Mouse (Mus musculus) CH12.LX (cell line): ENCODE measurements around the gene Ryr1. TPM values are rescaled to one million over a fixed set of nuclear protein-coding genes. Genes with fewer than 3 reads are reported as not detected.

Experiments
- DNase-seq: peaks from one replicate; pipeline ENCODE4 v3.0.0-alpha.2; 2013; ENCODE audit errors: extremely low read depth
- H3K27ac ChIP-seq: 2 replicates; pipeline ENCODE4 v1.5.1; 2012; ENCODE audit warnings: low read depth, mild to moderate bottlenecking, control low read depth, moderate library complexity; ENCODE audit not compliant: insufficient read depth
- H3K27me3 ChIP-seq: replicated peaks from 2 replicates; pipeline ENCODE3; 2012; ENCODE audit warnings: inconsistent platforms
- H3K36me3 ChIP-seq, 2 experiments: replicated peaks in 1 of 2; 2 replicates each; pipeline versions ENCODE3 to v1.6.1; 2012; ENCODE audit warnings: inconsistent platforms in 1 of 2, low read length in 1 of 2, mild to moderate bottlenecking in 1 of 2, mixed read lengths in 1 of 2, moderate library complexity in 1 of 2; ENCODE audit not compliant: control insufficient read depth in 1 of 2, insufficient read depth in 1 of 2
- H3K4me1 ChIP-seq, 2 experiments: 2 replicates each; pipeline ENCODE4 v1.6.1; 2012; ENCODE audit warnings: inconsistent platforms in 1 of 2, moderate library complexity in 1 of 2; ENCODE audit not compliant: insufficient read depth in 2 of 2, control insufficient read depth in 1 of 2
- H3K4me2 ChIP-seq: 2 replicates; pipeline ENCODE4 v1.6.1; 2012; ENCODE audit warnings: low read depth, mild to moderate bottlenecking, control low read depth; ENCODE audit not compliant: poor library complexity, insufficient read depth, severe bottlenecking
- H3K4me3 ChIP-seq, 3 experiments: fragments of 150-350 bp in 1 of 3; sonication (generic) in 1 of 3; replicated peaks in 1 of 3; 2 replicates each; pipeline versions ENCODE3 to v1.5.1; 2011 to 2012; ENCODE audit warnings: low read depth in 2 of 3, low read length in 2 of 3, mild to moderate bottlenecking in 2 of 3, moderate library complexity in 2 of 3, control low read depth in 1 of 3, improper control_type of control experiment in 1 of 3, inconsistent platforms in 1 of 3, mixed read lengths in 1 of 3; ENCODE audit not compliant: poor library complexity in 1 of 3
- H3K79me2 ChIP-seq: replicated peaks from 2 replicates; pipeline ENCODE4 v1.6.1; 2012; ENCODE audit warnings: mild to moderate bottlenecking, moderate library complexity; ENCODE audit not compliant: control insufficient read depth, poor library complexity, insufficient read depth, severe bottlenecking; ENCODE audit errors: extremely low read depth
- H3K9ac ChIP-seq: 2 replicates; pipeline ENCODE4 v1.6.1; 2012; ENCODE audit warnings: low read depth, mild to moderate bottlenecking, control low read depth, moderate library complexity; ENCODE audit not compliant: insufficient read depth
- H3K9me3 ChIP-seq: replicated peaks from 2 replicates; pipeline ENCODE3; 2012; ENCODE audit warnings: low read length, inconsistent platforms, mixed read lengths
- BHLHE40 ChIP-seq: IDR thresholded peaks from 2 replicates; pipeline ENCODE4 v1.6.1; 2011; ENCODE audit warnings: mild to moderate bottlenecking, low read depth, low read length, improper control_type of control experiment
- CHD2 ChIP-seq: IDR thresholded peaks from 2 replicates; pipeline ENCODE4 v1.6.1; 2011; ENCODE audit warnings: low read length, improper control_type of control experiment
- CTCF ChIP-seq, 2 experiments: IDR thresholded peaks in 1 of 2; conservative IDR thresholded peaks in 1 of 2; 2 replicates each; pipeline ENCODE4 v1.5.1; 2011 to 2012; ENCODE audit warnings: low read depth in 2 of 2, low read length in 2 of 2, improper control_type of control experiment in 1 of 2, inconsistent platforms in 1 of 2, mild to moderate bottlenecking in 1 of 2, moderate library complexity in 1 of 2
- E2F4 ChIP-seq: IDR thresholded peaks from 2 replicates; pipeline ENCODE4 v1.6.1; 2011; ENCODE audit warnings: low read depth, low read length, improper control_type of control experiment; ENCODE audit not compliant: insufficient replicate concordance
- EP300 ChIP-seq: IDR thresholded peaks from 2 replicates; pipeline ENCODE4 v1.6.1; 2011; ENCODE audit warnings: low read length, improper control_type of control experiment
- ETS1 ChIP-seq: conservative IDR thresholded peaks from 2 replicates; pipeline ENCODE4 v1.6.1; 2012; ENCODE audit warnings: low read depth, mild to moderate bottlenecking, inconsistent platforms, low read length, improper control_type of control experiment, moderate library complexity
- IRF4 ChIP-seq: IDR thresholded peaks from 2 replicates; pipeline ENCODE4 v1.6.1; 2014; ENCODE audit warnings: low read depth, mild to moderate bottlenecking, inconsistent platforms, low read length, improper control_type of control experiment
- JUN ChIP-seq: IDR thresholded peaks from 2 replicates; pipeline ENCODE4 v1.6.1; 2011; ENCODE audit warnings: low read depth, mild to moderate bottlenecking, low read length, improper control_type of control experiment, moderate library complexity; ENCODE audit not compliant: insufficient read depth
- JUND ChIP-seq: conservative IDR thresholded peaks from 2 replicates; pipeline ENCODE4 v1.6.1; 2011; ENCODE audit warnings: low read depth, low read length, improper control_type of control experiment
- KAT2A ChIP-seq: IDR thresholded peaks from 2 replicates; pipeline ENCODE4 v1.6.1; 2012; ENCODE audit warnings: low read length, improper control_type of control experiment, inconsistent platforms; ENCODE audit not compliant: insufficient replicate concordance
- MAFK ChIP-seq: IDR thresholded peaks from 2 replicates; pipeline ENCODE4 v1.6.1; 2011; ENCODE audit warnings: low read length, improper control_type of control experiment; ENCODE audit not compliant: insufficient replicate concordance
- MAX ChIP-seq: IDR thresholded peaks from 2 replicates; pipeline ENCODE4 v1.6.1; 2011; ENCODE audit warnings: low read length, improper control_type of control experiment
- MXI1 ChIP-seq: IDR thresholded peaks from 2 replicates; pipeline ENCODE4 v1.6.1; 2011; ENCODE audit warnings: mild to moderate bottlenecking, low read depth, low read length, improper control_type of control experiment
- MYC ChIP-seq: IDR thresholded peaks from 2 replicates; pipeline ENCODE4 v1.6.1; 2011; ENCODE audit warnings: low read depth, mild to moderate bottlenecking, improper control_type of control experiment, low read length
- NELFE ChIP-seq: IDR thresholded peaks from 2 replicates; pipeline ENCODE4 v1.6.1; 2011; ENCODE audit warnings: low read depth, low read length, improper control_type of control experiment
- NRF1 ChIP-seq: IDR thresholded peaks from 2 replicates; pipeline ENCODE4 v1.6.1; 2014; ENCODE audit warnings: low read depth, mild to moderate bottlenecking, inconsistent platforms, low read length, improper control_type of control experiment, moderate library complexity
- POLR2A ChIP-seq: IDR thresholded peaks from 2 replicates; pipeline ENCODE4 v1.6.1; 2011; ENCODE audit warnings: low read depth, mild to moderate bottlenecking, improper control_type of control experiment, low read length
- POLR2AphosphoS2 ChIP-seq: IDR thresholded peaks from 2 replicates; pipeline ENCODE4 v1.6.1; 2011; ENCODE audit warnings: low read depth, low read length, improper control_type of control experiment
- RCOR1 ChIP-seq: conservative IDR thresholded peaks from 2 replicates; pipeline ENCODE4 v1.6.1; 2012; ENCODE audit warnings: low read depth, mild to moderate bottlenecking, inconsistent platforms, low read length, improper control_type of control experiment
- SIN3A ChIP-seq: IDR thresholded peaks from 2 replicates; pipeline ENCODE4 v1.6.1; 2012; ENCODE audit warnings: low read length, improper control_type of control experiment, inconsistent platforms
- UBTF ChIP-seq: IDR thresholded peaks from 2 replicates; pipeline ENCODE4 v1.6.1; 2012; ENCODE audit warnings: low read depth, mild to moderate bottlenecking, inconsistent platforms, low read length, improper control_type of control experiment, moderate library complexity
- ZKSCAN1 ChIP-seq: IDR thresholded peaks from 2 replicates; pipeline ENCODE4 v1.6.1; 2012; ENCODE audit warnings: low read depth, inconsistent platforms, low read length, improper control_type of control experiment, borderline replicate concordance
- ZNF384 ChIP-seq: IDR thresholded peaks from 2 replicates; pipeline ENCODE4 v1.6.1; 2012; ENCODE audit warnings: low read depth, low read length, improper control_type of control experiment, inconsistent platforms
- dilution Hi-C: fragments of 300-500 bp; cut with MboI; formaldehyde crosslinking; loops from 2 replicates; pipeline ENCODE4 v1.14.3; 2020; ENCODE audit warnings: low sequenced_read_pairs; ENCODE audit not compliant: extremely low pct_unique_long_range_greater_than_20kb, extremely low pct_ligation_motif_present
- in situ Hi-C: fragments of 300-500 bp; cut with MboI; formaldehyde crosslinking; loops from 3 replicates; pipeline ENCODE4 v1.14.3; 2019; ENCODE audit warnings: low sequenced_read_pairs, low pct_ligation_motif_present, low pct_unique_long_range_greater_than_20kb, mixed read lengths
- polyA plus RNA-seq: library from polyadenylated mRNA; unstranded; fragments of >175 nt; gene quantifications from 2 replicates; pipeline ENCODE4 v1.2.1, GENCODE M21; 2012; ENCODE audit warnings: low read depth; ENCODE audit not compliant: insufficient read length
- total RNA-seq, 2 experiments: library from RNA; depleted of rRNA; stranded (reverse); fragments of 300-350 nt in 1 of 2; fragments of >200 nt in 1 of 2; gene quantifications; 2 replicates each; pipeline ENCODE4 v1.2.3; 2012 to 2014

Gene Ryr1
- total and polyA plus RNA-seq, 3 experiments = 0.43 to 1.1 (median 0.68) TPM

DNA sequence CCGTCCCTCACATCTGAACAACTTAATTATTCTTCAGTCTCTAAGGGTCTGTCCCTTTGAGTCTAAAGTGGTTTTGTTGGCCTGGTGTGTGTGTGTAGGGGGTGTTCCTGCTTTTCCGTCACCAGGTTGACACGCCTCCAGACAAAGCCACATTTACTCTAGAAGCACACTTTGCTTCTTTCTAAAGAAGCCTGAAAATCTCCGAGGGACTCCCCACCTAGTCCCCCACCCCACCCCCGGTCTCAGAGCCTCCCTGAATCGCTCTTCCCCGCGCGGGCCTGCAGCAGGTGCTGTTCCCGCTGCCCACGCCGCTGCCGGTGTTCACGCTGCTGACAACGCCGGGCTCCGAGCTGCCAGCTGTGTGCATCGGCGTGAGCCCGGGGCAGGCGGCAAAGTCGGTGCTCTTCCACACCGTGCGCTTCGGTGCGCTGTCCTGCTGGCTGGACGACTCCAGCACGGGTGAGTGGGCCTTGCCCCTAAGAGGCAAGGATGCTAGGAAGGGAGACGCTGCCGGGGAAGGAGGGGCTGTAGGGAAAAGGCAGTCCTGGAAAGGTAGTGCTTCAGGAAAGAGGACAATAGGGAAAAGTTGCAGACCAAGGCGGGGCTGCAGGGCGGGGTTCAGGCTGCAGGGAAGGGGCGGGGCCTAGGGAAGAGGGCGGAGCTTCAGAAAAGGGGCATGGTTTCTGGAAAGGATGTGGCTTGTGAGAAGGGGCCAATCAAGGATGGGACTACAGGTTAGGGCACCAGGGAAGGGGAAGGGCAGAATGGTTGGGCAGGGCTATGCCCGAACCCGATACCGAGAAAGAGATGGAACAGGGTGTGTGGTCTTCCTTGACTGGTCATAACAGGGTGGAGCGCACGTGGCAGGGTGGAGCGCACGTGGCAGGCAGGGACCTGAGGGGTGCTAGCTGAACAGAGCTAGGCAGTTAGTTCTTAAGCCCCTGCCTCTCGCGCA, 124.1 kb downstream of the Ryr1 start:
- Histone ChIP-seq H3K27ac (peak overlapping the region; percentile 85), H3K4me2 (no peak overlapping the region), H3K9me3 (peaks cover 32% of the 10 kb centered on the region)
- TF ChIP-seq ZKSCAN1 = no peak
- TF ChIP-seq UBTF = no peak
- TF ChIP-seq MXI1 = no peak; the same call in 1 of the 2 replicates
- no peak for TF ChIP-seq SIN3A
- no peak for TF ChIP-seq JUN
- TF ChIP-seq ETS1 = peak; percentile 50
- TF ChIP-seq CTCF (conservative IDR thresholded peaks at IDR 0.05 in 1 of 2, IDR thresholded peaks at IDR 0.05 in 1 of 2; ENCODE audit: low read depth in 2 of 2, low read length in 2 of 2) = no peak
- no peak for TF ChIP-seq JUND
- peak; percentile 73 for TF ChIP-seq MAX
- no peak for TF ChIP-seq ZNF384
- peak; percentile 90 for TF ChIP-seq BHLHE40
- 0 out of 2 replicates have a peak, but pooled peaks have one; percentile 51 for TF ChIP-seq POLR2AphosphoS2
- no peak for TF ChIP-seq NRF1
- no peak for TF ChIP-seq E2F4
- TF ChIP-seq MAFK = no peak
- TF ChIP-seq IRF4 = no peak
- TF ChIP-seq MYC = peak; percentile 67; the same call in 1 of the 2 replicates
- TF ChIP-seq EP300 = peak; percentile 17; the same call in 1 of the 2 replicates
- TF ChIP-seq POLR2A = peak; percentile 49; the same call in 1 of the 2 replicates
- TF ChIP-seq, all 38 proteins: peak for 7
- Histone ChIP-seq H3K79me2 (no peaks in the 10 kb centered on the region), H3K4me3 (peak overlapping the region in 1 of 3 experiments; percentile 42), H3K4me1 (peaks cover 6 to 67% of the 10 kb centered on the region in 2 experiments; a peak in 2 of 4 replicates), H3K9ac (no peak overlapping the region), H3K27me3 (no peaks in the 10 kb centered on the region), H3K36me3 (peaks cover 76 to 88% of the 10 kb centered on the region in 2 experiments)
- DNase-seq = peak; percentile 93
- dilution Hi-C loops = no loop called here
- in situ Hi-C loops = no loop called here

- in situ Hi-C loops = no loop called here
- H3K9me3 ChIP-seq = peaks cover 37% of the 10 kb centered on the region
- H3K27me3 ChIP-seq = no peaks in the 10 kb centered on the region
- no peak overlapping the region for H3K9ac ChIP-seq
- H3K4me1 ChIP-seq = peaks cover 0 to 3% of the 10 kb centered on the region in 2 experiments; a peak in 1 of 4 replicates
- H3K79me2 ChIP-seq = no peaks in the 10 kb centered on the region; the same call in 1 of the 2 replicates
- dilution Hi-C loops = no loop called here
- H3K27ac ChIP-seq = no peak overlapping the region
- H3K36me3 ChIP-seq = peaks cover 86 to 98% of the 10 kb centered on the region in 2 experiments
- no peak overlapping the region for H3K4me2 ChIP-seq
- TF ChIP-seq UBTF (no peak), MXI1 (no peak), E2F4 (no peak), POLR2AphosphoS2 (no peak), EP300 (no peak), NELFE (no peak), JUND (no peak), RCOR1 (no peak), IRF4 (no peak), BHLHE40 (no peak), ZKSCAN1 (no peak), CHD2 (no peak), KAT2A (no peak), JUN (no peak), ETS1 (no peak), NRF1 (no peak), MAX (no peak)
- no peak for DNase-seq
- H3K4me3 ChIP-seq = no peak overlapping the region
Observed at GRCm38 (mm10) chr7:28993402-28993801, 131.6 kb downstream of the Ryr1 start.
